Mouse (Mus musculus): ENCODE measurements around the gene Mavs. TPM values are rescaled to one million over a fixed set of nuclear protein-coding genes. Genes with fewer than 3 reads are reported as not detected.

Mavs gene
- polyA plus RNA-seq (2017; shearing (Covaris generic)) = 10 to 100 TPM; 16.7 to 23.5 TPM

DNA sequence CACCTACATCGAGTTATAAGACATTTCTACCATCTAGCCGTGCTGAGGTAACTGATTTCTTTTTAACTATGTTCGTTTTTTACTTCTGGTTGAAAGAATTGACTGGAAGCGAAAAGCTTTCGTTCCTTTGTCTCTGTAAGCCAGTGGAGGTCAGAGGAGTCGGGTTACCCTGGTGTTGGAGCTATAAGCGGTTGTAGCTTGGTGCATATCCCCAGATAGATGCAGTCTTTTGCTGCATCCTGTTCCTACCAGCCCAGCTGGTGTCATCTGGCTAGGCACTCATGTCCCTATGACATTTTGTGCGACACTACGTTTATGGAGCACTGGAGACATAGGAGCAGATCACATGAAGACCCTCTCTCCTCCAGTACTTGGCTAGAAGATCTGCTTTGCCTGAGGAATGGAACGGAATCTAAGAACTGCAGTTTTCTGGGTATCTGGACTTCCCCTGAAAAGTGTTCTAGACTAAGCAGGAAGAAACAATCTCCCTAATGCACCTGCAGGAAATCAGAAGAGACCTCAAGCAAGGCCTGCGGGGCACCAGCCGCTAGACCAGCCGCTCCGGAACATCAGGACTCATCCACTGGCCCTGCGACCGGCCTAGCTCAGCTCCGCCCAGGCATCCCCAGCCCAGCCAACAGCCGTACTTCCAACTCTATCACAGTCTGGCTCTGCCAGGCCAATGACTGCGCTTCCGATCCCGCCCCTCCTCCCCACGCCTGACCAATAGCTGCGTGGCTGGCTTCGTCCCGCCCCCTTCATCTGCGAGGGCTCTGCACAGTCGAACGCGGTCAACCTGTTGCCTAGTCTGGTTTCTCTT lies at the start of gene Mavs:
Gene Mavs (plus strand): TSS at position 757 of the 820 bp plus-strand sequence.

DNA sequence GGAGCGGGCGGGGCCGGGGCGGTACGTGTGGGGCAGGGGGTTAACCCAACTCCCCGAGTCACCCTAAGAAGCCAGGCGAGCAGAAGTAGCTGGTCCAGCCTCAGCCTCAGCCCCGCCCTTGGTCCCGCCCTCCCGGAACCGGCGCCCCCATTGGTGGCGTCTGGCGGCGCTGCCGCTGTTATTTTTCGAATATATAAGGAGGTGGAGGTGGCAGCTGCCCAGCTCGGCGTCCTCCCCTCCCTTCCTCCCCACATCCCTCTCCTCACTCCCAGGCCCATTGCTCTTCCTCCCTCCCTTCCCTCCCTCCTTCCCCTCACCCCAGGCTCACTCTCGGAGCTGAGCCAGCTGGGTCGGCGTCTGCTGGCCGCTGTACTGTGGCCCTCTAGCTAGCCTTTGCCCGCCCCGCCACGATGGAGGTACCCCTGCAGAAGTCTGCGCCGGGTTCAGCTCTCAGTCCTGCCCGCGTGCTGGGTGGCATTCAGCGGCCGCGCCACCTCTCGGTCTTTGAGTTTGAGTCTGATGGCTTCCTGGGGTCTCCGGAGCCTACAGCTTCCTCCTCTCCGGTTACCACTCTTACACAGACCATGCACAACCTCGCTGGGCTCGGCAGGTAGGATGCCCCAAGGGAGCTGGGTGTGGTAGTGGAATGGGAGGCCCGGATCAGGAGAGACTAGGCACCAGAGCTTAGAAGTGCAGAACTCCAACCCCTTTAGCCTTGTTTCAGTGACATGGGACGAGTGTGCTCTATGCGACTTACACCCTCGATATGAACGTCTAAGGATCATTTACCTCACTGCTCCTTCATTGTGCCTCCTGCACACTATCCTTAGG lies 46.9 kb upstream of the Mavs start, which contains the start of the genes Cdc25b and Spef1:
Gene Cdc25b (plus strand): TSS at position 179 of the 831 bp plus-strand sequence.
Gene Spef1 (minus strand): TSS at position 512 of the 831 bp plus-strand sequence.

GRCm38 (mm10) chr2:131206778-131207177 lies 27.1 kb upstream of the Mavs start, which contains the start of gene Ap5s1:
Gene Ap5s1 (plus strand): TSS chr2:131207078.

GRCm38 (mm10) chr2:131262213-131262672 lies 28.4 kb downstream of the Mavs start, which contains the start of gene Pank2:
Gene Pank2 (plus strand): TSS chr2:131262495.

Other genes with a start within 250 kb of the Mavs start
- 1 to 10 TPM in 1 of 2 experiments, not detected in 1; 1.5 TPM for gene Gfra4, start 191.0 kb upstream of the Mavs start, polyA plus RNA-seq (2017; shearing (Covaris generic))
- gene Adam33, start 170.2 kb upstream of the Mavs start, polyA plus RNA-seq (2017; shearing (Covaris generic)) = 1 to 10 TPM in 1 of 2 experiments, under 1 TPM in 1; 0.89 to 2.1 TPM
- 1 to 10 TPM in 1 of 2 experiments, under 1 TPM in 1; 0.18 to 2.0 TPM for gene Siglec1, start 147.3 kb upstream of the Mavs start, polyA plus RNA-seq (2017; shearing (Covaris generic))
- under 1 TPM; 0.13 to 0.92 TPM for gene Hspa12b, start 106.8 kb upstream of the Mavs start, polyA plus RNA-seq (2017; shearing (Covaris generic))
- not detected for gene Gm11037, start 100.6 kb upstream of the Mavs start, polyA plus RNA-seq (2017; shearing (Covaris generic))
- gene 1700037H04Rik, start 74.0 kb upstream of the Mavs start, polyA plus RNA-seq (2017; shearing (Covaris generic)) = 10 to 100 TPM; 29.5 to 41.0 TPM
- 10 to 100 TPM in 1 of 2 experiments, 1 to 10 TPM in 1; 7.6 to 11.6 TPM for gene Cenpb, start 54.0 kb upstream of the Mavs start, polyA plus RNA-seq (2017; shearing (Covaris generic))
- gene Cdc25b, start 47.1 kb upstream of the Mavs start, polyA plus RNA-seq (2017; shearing (Covaris generic)) = 100 to 1,000 TPM in 1 of 2 experiments, 10 to 100 TPM in 1; 81.9 to 101 TPM
- 1 to 10 TPM in 1 of 2 experiments, under 1 TPM in 1; 0.69 to 1.9 TPM for gene Spef1, start 46.8 kb upstream of the Mavs start, polyA plus RNA-seq (2017; shearing (Covaris generic))
- 10 to 100 TPM; 21.0 to 28.8 TPM for gene Ap5s1, start 27.0 kb upstream of the Mavs start, polyA plus RNA-seq (2017; shearing (Covaris generic))
- gene Pank2, start 28.4 kb downstream of the Mavs start, polyA plus RNA-seq (2017; shearing (Covaris generic)) = 100 to 1,000 TPM in 1 of 2 experiments, 10 to 100 TPM in 1; 97.9 to 102 TPM
- gene Rnf24, start 118.8 kb downstream of the Mavs start, polyA plus RNA-seq (2017; shearing (Covaris generic)) = 1 to 10 TPM in 1 of 2 experiments, under 1 TPM in 1; 0.77 to 1.5 TPM

Measured in inflammation-experienced regulatory T-cells (primary cell).